Mouse (Mus musculus) neural tube, embryonic 15.5 days (tissue): ENCODE results near the gene Gbp5. TPM values are rescaled to one million over a fixed set of nuclear protein-coding genes. Genes with fewer than 3 reads are reported as not detected.

Experiments
- polyA plus RNA-seq: library from polyadenylated mRNA; unstranded; fragments of >200 nt; fragmentation: Nextera tagmentation; extraction: Ambion mirVana; gene quantifications from 2 replicates; pipeline ENCODE4 v1.2.1, GENCODE M21; 2015

Gene Gbp5
- polyA plus RNA-seq, 1 experiment from 2014 or later: 0.35 TPM

Other genes with a start within 250 kb of the Gbp5 start
- gene Pdlim5, start 98.3 kb upstream of the Gbp5 start, polyA plus RNA-seq: 17.4 and 21.3 TPM in 2 replicates
- gene Gbp7, start 36.4 kb downstream of the Gbp5 start, polyA plus RNA-seq: 2.3 and 9.2 TPM in 2 replicates
- 1.3 and 3.8 TPM in 2 replicates for gene Gbp3, start 66.0 kb downstream of the Gbp5 start, polyA plus RNA-seq
- not detected in 2 replicates for gene Gbp2b, start 100.9 kb downstream of the Gbp5 start, polyA plus RNA-seq
- gene Gbp2, start 126.6 kb downstream of the Gbp5 start, polyA plus RNA-seq: 0.90 and 3.6 TPM in 2 replicates
- gene Kyat3, start 207.1 kb downstream of the Gbp5 start, polyA plus RNA-seq: 5.3 and 8.6 TPM in 2 replicates